Mouse (Mus musculus): ENCODE data around the gene Slc16a8. TPM values are rescaled to one million over a fixed set of nuclear protein-coding genes. Genes with fewer than 3 reads are reported as not detected.

Slc16a8 gene
- total and polyA plus RNA-seq, 3 experiments = 0.08 to 0.83 TPM; not detected in 1

DNA sequence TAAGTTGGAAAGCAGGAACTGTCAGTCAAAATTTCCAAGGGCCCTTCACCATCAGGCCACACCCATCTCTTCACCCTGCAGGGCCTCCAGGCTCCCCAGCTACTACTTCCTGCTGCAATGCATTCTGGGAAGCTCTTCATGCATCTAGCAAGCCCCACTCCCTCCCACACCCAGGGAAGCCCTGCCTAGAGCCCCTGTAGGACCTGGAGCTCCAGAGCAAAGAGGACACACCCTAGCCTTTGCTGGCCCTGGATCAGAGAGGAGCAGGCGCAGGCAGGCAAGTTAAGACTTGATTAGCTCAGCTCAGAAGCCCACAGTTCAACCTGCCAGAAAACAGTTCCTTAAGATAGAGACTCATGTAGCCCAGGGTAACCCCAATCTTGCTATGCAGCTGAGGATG is 26.8 kb upstream of the Slc16a8 start (continued):
- TF ChIP-seq E2F4 (IDR thresholded peaks at IDR 0.05; ENCODE audit: insufficient replicate concordance, low read depth, low read length) (no peak), IRF4 (IDR thresholded peaks at IDR 0.05; ENCODE audit: low read depth, low read length) (peak; percentile 31; the same call in 1 of the 2 replicates), ZKSCAN1 (IDR thresholded peaks at IDR 0.05; ENCODE audit: borderline replicate concordance, low read depth, low read length) (no peak), PAX5 (IDR thresholded peaks at IDR 0.05; ENCODE audit: low read length) (no peak), ZMIZ1 (IDR thresholded peaks at IDR 0.05; ENCODE audit: low read depth, low read length) (peak; percentile 53; the same call in 1 of the 2 replicates), POLR2AphosphoS2 (IDR thresholded peaks at IDR 0.05; ENCODE audit: low read depth, low read length) (peak; percentile 70; the same call in 1 of the 2 replicates), ELF1 (IDR thresholded peaks at IDR 0.05; ENCODE audit: low read depth, low read length) (peak; percentile 94), HCFC1 (IDR thresholded peaks at IDR 0.05; ENCODE audit: low read depth, low read length) (peak; percentile 79), RCOR1 (conservative IDR thresholded peaks at IDR 0.05; ENCODE audit: low read depth, low read length) (no peak; the same call in 1 of the 2 replicates), SIN3A (IDR thresholded peaks at IDR 0.05; ENCODE audit: low read length) (peak; percentile 93), CHD2 (IDR thresholded peaks at IDR 0.05; ENCODE audit: low read length) (no peak), RAD21 (IDR thresholded peaks at IDR 0.05; ENCODE audit: low read depth, low read length) (no peak; the same call in 1 of the 2 replicates), POLR2A (IDR thresholded peaks at IDR 0.05; ENCODE audit: low read depth, low read length) (peak; percentile 88), SMC3 (IDR thresholded peaks at IDR 0.05; ENCODE audit: low read depth, low read length) (no peak)

DNA sequence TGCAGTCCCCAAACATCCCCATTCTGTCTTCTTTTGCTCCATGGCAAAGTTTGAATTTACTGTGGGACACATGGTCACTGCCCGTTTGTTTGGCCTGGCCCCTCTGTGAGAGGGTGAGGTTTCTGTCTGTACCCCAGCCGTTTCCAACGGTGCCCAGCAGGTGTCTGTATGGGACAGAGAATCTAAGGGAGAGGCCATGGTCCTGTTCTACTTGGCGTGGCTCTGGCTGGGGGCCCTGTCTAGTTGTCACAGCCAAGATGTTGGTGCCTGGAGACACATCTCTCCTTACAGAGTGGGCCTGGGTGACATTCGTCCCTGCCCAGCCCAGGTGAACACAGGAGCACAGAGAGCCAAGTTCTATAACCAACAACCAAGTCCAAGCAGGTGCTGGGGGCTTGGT is 26.3 kb upstream of the Slc16a8 start:
- peak overlapping the region; percentile 14; the same call in 1 of the 2 replicates for H3K9ac ChIP-seq (ENCODE audit: insufficient read depth, low read depth)
- peak overlapping the region; percentile 51 for H3K27ac ChIP-seq (ENCODE audit: insufficient read depth, low read depth)
- peak overlapping the region in 1 of 3 experiments; percentile 61 for H3K4me3 ChIP-seq (replicated peaks in 1 of 3; ENCODE audit: low read depth in 2 of 3, low read length in 2 of 3, poor library complexity in 1 of 3)
- H3K79me2 ChIP-seq (replicated peaks; ENCODE audit: control insufficient read depth, extremely low read depth, insufficient read depth, poor library complexity, severe bottlenecking) = no peaks in the 10 kb centered on the region
- in situ Hi-C loops (cut with MboI; ENCODE audit: low pct_ligation_motif_present, low pct_unique_long_range_greater_than_20kb, low sequenced_read_pairs) (no loop called here), dilution Hi-C loops (cut with MboI; ENCODE audit: extremely low pct_ligation_motif_present, extremely low pct_unique_long_range_greater_than_20kb, low sequenced_read_pairs) (no loop called here)
- DNase-seq (ENCODE audit: extremely low read depth) = peak; percentile 68
- H3K4me2 ChIP-seq (ENCODE audit: insufficient read depth, low read depth, poor library complexity, severe bottlenecking) = peak overlapping the region; percentile 67; the same call in 1 of the 2 replicates
- no peaks in the 10 kb centered on the region for H3K27me3 ChIP-seq (replicated peaks)
- H3K36me3 ChIP-seq (replicated peaks in 1 of 2; ENCODE audit: control insufficient read depth in 1 of 2, insufficient read depth in 1 of 2, low read length in 1 of 2) = peaks cover 4 to 29% of the 10 kb centered on the region in 2 experiments
- peaks cover 10 to 19% of the 10 kb centered on the region in 2 experiments for H3K4me1 ChIP-seq (ENCODE audit: control insufficient read depth in 1 of 2, insufficient read depth in 2 of 2)
- H3K9me3 ChIP-seq (replicated peaks; ENCODE audit: low read length) = peaks cover 8% of the 10 kb centered on the region
- TF ChIP-seq MAX (IDR thresholded peaks at IDR 0.05; ENCODE audit: low read length) (peak; percentile 61; the same call in 1 of the 2 replicates), TBP (conservative IDR thresholded peaks at IDR 0.05; ENCODE audit: low read depth, low read length) (no peak), CTCF (conservative IDR thresholded peaks at IDR 0.05 in 1 of 2, IDR thresholded peaks at IDR 0.05 in 1 of 2; ENCODE audit: low read depth in 2 of 2, low read length in 2 of 2) (peak in 1 of 2 experiments; percentile 92; a peak in 2 of 4 replicates), ZC3H11A (IDR thresholded peaks at IDR 0.05; ENCODE audit: low read depth, low read length) (peak; percentile 57), POLR2A (IDR thresholded peaks at IDR 0.05; ENCODE audit: low read depth, low read length) (no peak), CHD2 (IDR thresholded peaks at IDR 0.05; ENCODE audit: low read length) (no peak), JUN (IDR thresholded peaks at IDR 0.05; ENCODE audit: insufficient read depth, low read depth, low read length) (no peak), RCOR1 (conservative IDR thresholded peaks at IDR 0.05; ENCODE audit: low read depth, low read length) (peak; percentile 37; the same call in 1 of the 2 replicates), GABPA (IDR thresholded peaks at IDR 0.05; ENCODE audit: insufficient replicate concordance, low read depth, low read length) (no peak), TCF12 (IDR thresholded peaks at IDR 0.05; ENCODE audit: low read depth, low read length) (no peak; the same call in 1 of the 2 replicates), USF2 (conservative IDR thresholded peaks at IDR 0.05; ENCODE audit: low read depth, low read length) (no peak), ZKSCAN1 (IDR thresholded peaks at IDR 0.05; ENCODE audit: borderline replicate concordance, low read depth, low read length) (no peak), BHLHE40 (IDR thresholded peaks at IDR 0.05; ENCODE audit: low read depth, low read length) (no peak), SMC3 (IDR thresholded peaks at IDR 0.05; ENCODE audit: low read depth, low read length) (peak; percentile 81), IRF4 (IDR thresholded peaks at IDR 0.05; ENCODE audit: low read depth, low read length) (peak; percentile 57), KAT2A (IDR thresholded peaks at IDR 0.05; ENCODE audit: insufficient replicate concordance, low read length) (no peak), MAFK (IDR thresholded peaks at IDR 0.05; ENCODE audit: insufficient replicate concordance, low read length) (no peak), SIN3A (IDR thresholded peaks at IDR 0.05; ENCODE audit: low read length) (peak; percentile 86), USF1 (IDR thresholded peaks at IDR 0.05; ENCODE audit: low read depth, low read length) (no peak), RAD21 (IDR thresholded peaks at IDR 0.05; ENCODE audit: low read depth, low read length) (peak; percentile 93), MEF2A (IDR thresholded peaks at IDR 0.05; ENCODE audit: borderline replicate concordance, low read depth, low read length) (peak; percentile 20; the same call in 1 of the 2 replicates), PAX5 (IDR thresholded peaks at IDR 0.05; ENCODE audit: low read length) (no peak), UBTF (IDR thresholded peaks at IDR 0.05; ENCODE audit: low read depth, low read length) (no peak), ELF1 (IDR thresholded peaks at IDR 0.05; ENCODE audit: low read depth, low read length) (no peak), EP300 (IDR thresholded peaks at IDR 0.05; ENCODE audit: low read length) (peak; percentile 1; the same call in 1 of the 2 replicates), ZNF384 (IDR thresholded peaks at IDR 0.05; ENCODE audit: low read depth, low read length) (no peak), E2F4 (IDR thresholded peaks at IDR 0.05; ENCODE audit: insufficient replicate concordance, low read depth, low read length) (no peak), NELFE (IDR thresholded peaks at IDR 0.05; ENCODE audit: low read depth, low read length) (peak; percentile 46; the same call in 1 of the 2 replicates), NRF1 (IDR thresholded peaks at IDR 0.05; ENCODE audit: low read depth, low read length) (no peak), ZMIZ1 (IDR thresholded peaks at IDR 0.05; ENCODE audit: low read depth, low read length) (no peak), HCFC1 (IDR thresholded peaks at IDR 0.05; ENCODE audit: low read depth, low read length) (no peak), POLR2AphosphoS2 (IDR thresholded peaks at IDR 0.05; ENCODE audit: low read depth, low read length) (no peak), MYC (IDR thresholded peaks at IDR 0.05; ENCODE audit: low read depth, low read length) (peak; percentile 30; the same call in 1 of the 2 replicates)
